Mouse (Mus musculus): ENCODE results near the gene Iqsec1. TPM values are rescaled to one million over a fixed set of nuclear protein-coding genes. Genes with fewer than 3 reads are reported as not detected.

Gene Iqsec1
- polyA plus RNA-seq, 1 experiment, result 80.0 TPM

- no peak for DNase-seq (ENCODE audit: low read depth)
Observed at GRCm38 (mm10) chr6:90706490-90706889, 282.0 kb downstream of the Iqsec1 start.

- DNase-seq (ENCODE audit: low read depth), result no peak
Observed at GRCm38 (mm10) chr6:90705738-90706137, 282.7 kb downstream of the Iqsec1 start.

GRCm38 (mm10) chr6:90704705-90705344 lies 283.7 kb downstream of the Iqsec1 start:
- DNase-seq (ENCODE audit: low read depth), result no peak

- no peak for DNase-seq (ENCODE audit: low read depth)
Observed at GRCm38 (mm10) chr6:90703782-90704181, 284.7 kb downstream of the Iqsec1 start.

GRCm38 (mm10) chr6:90702837-90703735 lies 285.4 kb downstream of the Iqsec1 start:
- no peak for DNase-seq (ENCODE audit: low read depth)

- DNase-seq (ENCODE audit: low read depth), result no peak
Observed at GRCm38 (mm10) chr6:90702197-90702596, 286.3 kb downstream of the Iqsec1 start.

- no peak for DNase-seq (ENCODE audit: low read depth)
Observed at GRCm38 (mm10) chr6:90701391-90701790, 287.1 kb downstream of the Iqsec1 start.

- DNase-seq (ENCODE audit: low read depth), result no peak
Observed at GRCm38 (mm10) chr6:90700737-90701136, 287.7 kb downstream of the Iqsec1 start.

GRCm38 (mm10) chr6:90700068-90700467 lies 288.4 kb downstream of the Iqsec1 start:
- DNase-seq (ENCODE audit: low read depth), result no peak

- no peak for DNase-seq (ENCODE audit: low read depth)
Observed at GRCm38 (mm10) chr6:90698843-90699242, 289.6 kb downstream of the Iqsec1 start.

- no peak for DNase-seq (ENCODE audit: low read depth)
Observed at GRCm38 (mm10) chr6:90695754-90696153, 292.7 kb downstream of the Iqsec1 start.

- no peak for DNase-seq (ENCODE audit: low read depth)
Observed at GRCm38 (mm10) chr6:90692404-90692803, 296.1 kb downstream of the Iqsec1 start.

GRCm38 (mm10) chr6:90691935-90692334 lies 296.6 kb downstream of the Iqsec1 start:
- DNase-seq (ENCODE audit: low read depth), result no peak

GRCm38 (mm10) chr6:90689500-90689899 lies 299.0 kb downstream of the Iqsec1 start:
- DNase-seq (ENCODE audit: low read depth), result no peak

- no peak for DNase-seq (ENCODE audit: low read depth)
Observed at GRCm38 (mm10) chr6:90688742-90689141, 299.7 kb downstream of the Iqsec1 start.

- DNase-seq (ENCODE audit: low read depth), result no peak
Observed at GRCm38 (mm10) chr6:90688003-90688402, 300.5 kb downstream of the Iqsec1 start.

GRCm38 (mm10) chr6:90686812-90687211 lies 301.7 kb downstream of the Iqsec1 start:
- no peak for DNase-seq (ENCODE audit: low read depth)

- DNase-seq (ENCODE audit: low read depth), result no peak
Observed at GRCm38 (mm10) chr6:90683831-90684532, 304.5 kb downstream of the Iqsec1 start.

GRCm38 (mm10) chr6:90680401-90680800 lies 308.1 kb downstream of the Iqsec1 start:
- DNase-seq (ENCODE audit: low read depth), result no peak

GRCm38 (mm10) chr6:90678759-90679158 lies 309.7 kb downstream of the Iqsec1 start:
- DNase-seq (ENCODE audit: low read depth), result no peak

- no peak for DNase-seq (ENCODE audit: low read depth)
Observed at GRCm38 (mm10) chr6:90668693-90669092, 319.8 kb downstream of the Iqsec1 start.

GRCm38 (mm10) chr6:90663736-90664135 lies 324.7 kb downstream of the Iqsec1 start:
- no peak for DNase-seq (ENCODE audit: low read depth)
